Mouse (Mus musculus) heart, adult 2 months (tissue): ENCODE data around the gene Kif28.
"Not testable (repeated sequence)": the region's sequence is repeated elsewhere in the genome, so short reads cannot be mapped to it uniquely, and the experiment has no call there.

Experiments used
- CTCF ChIP-seq: fragments of 200-600 bp; IDR thresholded peaks from 2 replicates; pipeline ENCODE4 v1.8.1; 2022; ENCODE audit warnings: antibody characterized with exemption, mild to moderate bottlenecking, moderate library complexity
- EP300 ChIP-seq: fragments of 200-500 bp; IDR thresholded peaks from 2 replicates; pipeline ENCODE4 v1.6.1; 2011; ENCODE audit warnings: low read depth, low read length, control low read depth; ENCODE audit not compliant: insufficient read depth
- POLR2A ChIP-seq: fragments of 200-500 bp; IDR thresholded peaks from 2 replicates; pipeline ENCODE4 v1.6.1; 2011; ENCODE audit warnings: mild to moderate bottlenecking, low read depth, low read length, control low read depth; ENCODE audit not compliant: insufficient read depth

DNA sequence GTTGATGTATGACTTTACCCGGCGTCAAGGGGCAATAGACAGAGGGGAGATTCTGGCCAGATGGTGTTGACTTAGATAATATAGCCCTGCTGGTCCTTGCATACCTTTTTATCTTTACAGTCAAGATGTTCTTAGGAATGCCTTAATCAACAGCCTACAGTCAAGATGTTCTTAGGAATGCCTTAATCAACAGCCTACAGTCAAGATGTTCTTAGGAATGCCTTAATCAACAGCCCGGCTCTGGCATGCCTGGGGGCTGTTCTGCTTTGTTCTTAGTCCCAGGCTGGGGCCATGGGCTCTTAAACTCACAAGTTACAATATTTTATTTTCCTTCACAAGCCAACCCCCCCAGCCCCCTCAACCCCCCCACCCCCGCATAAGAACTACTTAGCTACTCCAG, 29.8 kb downstream of the Kif28 start:
- not testable (repeated sequence) for TF ChIP-seq CTCF, POLR2A, EP300
